Mouse (Mus musculus) megakaryocyte, embryonic 14.5 days (primary cell): ENCODE measurements at regions not wholly inside any gene's neighbourhood (a gene's known extent, or its start where the extent isn't known, plus 50 kb on each side); places are given as distances from the start of the nearest gene placed in this dataset.

ENCODE experiments used
- FLI1 ChIP-seq: IDR thresholded peaks from 2 replicates; pipeline ENCODE4 v1.6.1; 2012; ENCODE audit warnings: low read length, inconsistent platforms, mixed read lengths
- GATA1 ChIP-seq: IDR thresholded peaks from 3 replicates; pipeline ENCODE4 v1.6.1; 2012; ENCODE audit warnings: mixed read lengths, low read length, inconsistent platforms, borderline replicate concordance

GRCm38 (mm10) chr12:9133890-9134870 is 104.4 kb downstream of the Ttc32 start:
- no peak for TF ChIP-seq FLI1
- TF ChIP-seq GATA1 = no peak
